Comparison of ENCODE assay signal across 9 mouse cellular contexts in the genomic region with DNA sequence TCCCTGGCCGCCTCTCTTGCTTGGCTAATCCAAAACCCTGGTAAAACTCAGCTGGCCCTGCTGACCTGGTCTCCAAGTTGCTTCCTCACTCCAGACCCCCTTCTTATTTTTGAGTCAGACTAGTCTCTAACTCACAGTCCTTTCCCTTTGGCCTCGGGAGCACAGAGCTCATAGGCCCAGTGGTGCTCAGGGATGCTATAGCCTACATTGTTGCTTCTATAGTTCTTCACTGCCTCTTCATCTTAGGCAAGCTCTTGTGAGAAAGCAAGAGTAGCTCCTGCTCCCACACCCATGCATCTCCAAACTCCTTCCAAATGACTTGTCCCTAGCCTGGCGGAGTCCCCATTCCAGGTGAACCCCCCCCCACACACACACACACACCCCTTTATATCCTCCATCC. TPM values are rescaled to one million over a fixed set of nuclear protein-coding genes. Genes with fewer than 3 reads are reported as not detected.
DNase-seq lines count a peak whose midpoint lies in the region; ATAC-seq and TF ChIP-seq lines count a peak whose summit lies in the region.
"Had no signal": no experiment of that assay in that cellular context is flagged by ENCODE, and none has a peak within 500 bp of the region (broad histone marks: within the 10 kb centered on the region; RNA-seq: fewer than 3 reads in every experiment).

No protein-coding gene starts in this region.

- peak overlapping the region; percentile 82; the same call in 1 of the 2 replicates for H3K27ac ChIP-seq in heart, embryonic 13.5 days (replicated peaks)
- no peak overlapping the region for H3K27ac ChIP-seq in heart, embryonic 15.5 days
- H3K27ac ChIP-seq in liver, embryonic 14.5 days, result no peak overlapping the region; the same call in 1 of the 2 replicates

- H3K27me3 ChIP-seq in heart, embryonic 13.5 days (replicated peaks), result no peaks in the 10 kb centered on the region
- H3K27me3 ChIP-seq in heart, embryonic 15.5 days, result no peaks in the 10 kb centered on the region
- H3K27me3 ChIP-seq in liver, embryonic 14.5 days (ENCODE audit: control insufficient read depth, insufficient read depth, low read length), result no peaks in the 10 kb centered on the region

- DNase-seq in heart, adult 18-20 months, result no peak
- peak; percentile 32 for DNase-seq in MN1 (ENCODE audit: low spot score)
- DNase-seq in liver, embryonic 14.5 days (ENCODE audit: low read depth in 3 of 3, low spot score in 3 of 3), result no peak
- DNase-seq in spleen, adult 18-20 months, result no peak

- no peak for TF ChIP-seq EP300 in liver, embryonic 14.5 days (IDR thresholded peaks at IDR 0.05; ENCODE audit: low read depth)

- no peak for TF ChIP-seq CTCF in liver, embryonic 14.5 days (IDR thresholded peaks at IDR 0.05; ENCODE audit: low read depth)

- H3K9ac ChIP-seq in heart, embryonic 13.5 days, result peak overlapping the region; percentile 94
- H3K9ac ChIP-seq in heart, embryonic 15.5 days, result peak overlapping the region; percentile 82
- H3K9ac ChIP-seq in liver, embryonic 14.5 days (replicated peaks), result peak overlapping the region; percentile 80

- peaks cover 23% of the 10 kb centered on the region for H3K4me1 ChIP-seq in heart, embryonic 13.5 days
- peaks cover 21% of the 10 kb centered on the region for H3K4me1 ChIP-seq in heart, embryonic 15.5 days (replicated peaks)
- H3K4me1 ChIP-seq in liver, embryonic 14.5 days (replicated peaks; ENCODE audit: control insufficient read depth in 2 of 2, insufficient read depth in 2 of 2, low read length in 1 of 2), result peaks cover 18 to 31% of the 10 kb centered on the region in 2 experiments

- ATAC-seq in heart, embryonic 13.5 days (ENCODE audit: extremely low read depth, insufficient number of reproducible peaks, low FRiP score, low TSS enrichment), result no peak
- no peak for ATAC-seq in heart, embryonic 15.5 days (replicated peaks; ENCODE audit: insufficient number of reproducible peaks, insufficient read depth, low FRiP score, low read depth)
- no peak for ATAC-seq in liver, embryonic 14.5 days (ENCODE audit: insufficient read depth)
- ATAC-seq in megakaryocyte-erythroid progenitor cell, adult 5-6 weeks (replicated peaks; ENCODE audit: low FRiP score, low TSS enrichment, poor library complexity, severe bottlenecking), result no peak
- ATAC-seq in frontal cortex, adult (ENCODE audit: low TSS enrichment), result no peak

- H3K4me2 ChIP-seq in heart, embryonic 13.5 days, result peak overlapping the region; percentile 93
- H3K4me2 ChIP-seq in heart, embryonic 15.5 days, result peak overlapping the region; percentile 80
- H3K4me2 ChIP-seq in liver, embryonic 14.5 days (ENCODE audit: low read depth), result peak overlapping the region; percentile 94

- no peaks in the 10 kb centered on the region for H3K9me3 ChIP-seq in heart, embryonic 13.5 days
- no peaks in the 10 kb centered on the region for H3K9me3 ChIP-seq in heart, embryonic 15.5 days (replicated peaks)
- no peaks in the 10 kb centered on the region for H3K9me3 ChIP-seq in liver, embryonic 14.5 days (ENCODE audit: control insufficient read depth, low read length)

- H3K4me3 ChIP-seq in heart, embryonic 13.5 days, result peak overlapping the region; percentile 88
- peak overlapping the region; percentile 82 for H3K4me3 ChIP-seq in heart, embryonic 15.5 days
- H3K4me3 ChIP-seq in liver, embryonic 14.5 days (ENCODE audit: insufficient read depth in 1 of 2, low read depth in 2 of 2, low read length in 2 of 2), result peak overlapping the region; percentile 77 to 91

- peaks cover 35% of the 10 kb centered on the region for H3K36me3 ChIP-seq in heart, embryonic 13.5 days
- H3K36me3 ChIP-seq in heart, embryonic 15.5 days, result peaks cover 25% of the 10 kb centered on the region
- peaks cover 22% of the 10 kb centered on the region for H3K36me3 ChIP-seq in liver, embryonic 14.5 days (replicated peaks; ENCODE audit: control insufficient read depth, insufficient read depth, low read depth)

- WGBS in heart, embryonic 13.5 days, result 59% methylated on average over 3 of the region's 3 CpGs
- WGBS in heart, embryonic 15.5 days, result 49% methylated on average over 3 of the region's 3 CpGs
- 44% methylated on average over 3 of the region's 3 CpGs for WGBS in liver, embryonic 14.5 days (ENCODE audit: insufficient replicate concordance)

RNA-seq across cellular contexts. Expression of gene Ndufb7, which starts 1.2 kb away (rescaled TPM):
- 524 and 602 TPM in 2 replicates for polyA plus RNA-seq in heart, embryonic 13.5 days (2015; fragmentation: Nextera tagmentation; extraction: Ambion mirVana)
- total RNA-seq in heart, adult 18-20 months (2021), result 100 to 1,000 TPM; 661 to 773 TPM
- 537 and 672 TPM in 2 replicates for polyA plus RNA-seq in heart, embryonic 15.5 days (2015; fragmentation: Nextera tagmentation; extraction: Ambion mirVana)
- 160 and 197 TPM in 2 replicates for polyA plus RNA-seq in liver, embryonic 14.5 days (2012; rRNA removed)
- 283 and 290 TPM in 2 replicates for polyA plus RNA-seq in liver, embryonic 14.5 days (2014; fragmentation: Nextera tagmentation; extraction: Ambion mirVana)
- total RNA-seq in megakaryocyte-erythroid progenitor cell, adult 5-6 weeks (2014; fragmentation: Nextera tagmentation), result 199 and 204 TPM in 2 replicates
- 173 and 183 TPM in 2 replicates for total RNA-seq in megakaryocyte-erythroid progenitor cell, adult 5-6 weeks (2017)

RNA-seq across cellular contexts. Expression of gene Olfr370, which starts 32.1 kb away (rescaled TPM):
- polyA plus RNA-seq in heart, embryonic 13.5 days (2015; fragmentation: Nextera tagmentation; extraction: Ambion mirVana), result not detected in 2 replicates
- not detected for total RNA-seq in heart, adult 18-20 months (2021)
- not detected in 2 replicates for polyA plus RNA-seq in heart, embryonic 15.5 days (2015; fragmentation: Nextera tagmentation; extraction: Ambion mirVana)
- not detected in 2 replicates for polyA plus RNA-seq in liver, embryonic 14.5 days (2012; rRNA removed)
- polyA plus RNA-seq in liver, embryonic 14.5 days (2014; fragmentation: Nextera tagmentation; extraction: Ambion mirVana), result not detected in 2 replicates
- total RNA-seq in megakaryocyte-erythroid progenitor cell, adult 5-6 weeks (2014; fragmentation: Nextera tagmentation), result not detected in 2 replicates
- not detected in 2 replicates for total RNA-seq in megakaryocyte-erythroid progenitor cell, adult 5-6 weeks (2017)
- total RNA-seq: layer of hippocampus, postnatal 36 days had no signal

RNA-seq across cellular contexts. Expression of gene Tecr, which starts 40.1 kb away (rescaled TPM):
- 438 and 474 TPM in 2 replicates for polyA plus RNA-seq in heart, embryonic 13.5 days (2015; fragmentation: Nextera tagmentation; extraction: Ambion mirVana)
- 100 to 1,000 TPM; 487 to 510 TPM for total RNA-seq in heart, adult 18-20 months (2021)
- polyA plus RNA-seq in heart, embryonic 15.5 days (2015; fragmentation: Nextera tagmentation; extraction: Ambion mirVana), result 349 and 431 TPM in 2 replicates
- 176 and 217 TPM in 2 replicates for polyA plus RNA-seq in liver, embryonic 14.5 days (2012; rRNA removed)
- polyA plus RNA-seq in liver, embryonic 14.5 days (2014; fragmentation: Nextera tagmentation; extraction: Ambion mirVana), result 294 and 325 TPM in 2 replicates
- total RNA-seq in megakaryocyte-erythroid progenitor cell, adult 5-6 weeks (2014; fragmentation: Nextera tagmentation), result 304 and 466 TPM in 2 replicates
- 230 and 318 TPM in 2 replicates for total RNA-seq in megakaryocyte-erythroid progenitor cell, adult 5-6 weeks (2017)

RNA-seq across cellular contexts. Expression of gene Dnajb1, which starts 40.3 kb away (rescaled TPM):
- 41.4 and 47.4 TPM in 2 replicates for polyA plus RNA-seq in heart, embryonic 13.5 days (2015; fragmentation: Nextera tagmentation; extraction: Ambion mirVana)
- total RNA-seq in heart, adult 18-20 months (2021), result 10 to 100 TPM; 20.0 to 22.3 TPM
- polyA plus RNA-seq in heart, embryonic 15.5 days (2015; fragmentation: Nextera tagmentation; extraction: Ambion mirVana), result 36.7 and 47.2 TPM in 2 replicates
- 26.1 and 32.7 TPM in 2 replicates for polyA plus RNA-seq in liver, embryonic 14.5 days (2012; rRNA removed)
- polyA plus RNA-seq in liver, embryonic 14.5 days (2014; fragmentation: Nextera tagmentation; extraction: Ambion mirVana), result 37.6 and 37.8 TPM in 2 replicates
- 49.7 and 52.6 TPM in 2 replicates for total RNA-seq in megakaryocyte-erythroid progenitor cell, adult 5-6 weeks (2014; fragmentation: Nextera tagmentation)
- total RNA-seq in megakaryocyte-erythroid progenitor cell, adult 5-6 weeks (2017), result 50.2 and 63.1 TPM in 2 replicates
